In the genomic region with DNA sequence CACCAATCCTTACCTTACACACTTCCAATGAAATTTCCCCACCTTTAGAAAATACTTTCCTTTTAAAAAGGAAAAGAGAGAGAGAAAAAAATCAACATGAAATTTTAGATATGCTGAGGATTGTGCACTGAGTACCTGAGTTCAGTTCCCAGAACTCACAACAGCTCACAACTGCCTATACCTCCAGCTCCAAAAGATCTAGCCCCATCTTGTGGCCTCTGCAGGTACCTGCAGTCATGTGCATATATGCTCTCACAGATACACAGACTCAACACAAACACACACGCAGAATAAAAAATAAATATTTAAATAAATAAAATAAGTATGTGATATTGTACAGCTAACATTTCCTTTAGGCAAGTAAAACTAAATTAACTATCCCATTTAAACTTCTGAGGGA, we compare ENCODE assay signal across 10 mouse cellular contexts.
"Had no signal": no experiment of that assay in that cellular context is flagged by ENCODE, and none has a peak within 500 bp of the region (broad histone marks: within the 10 kb centered on the region; RNA-seq: fewer than 3 reads in every experiment).

No protein-coding gene starts in this region.

- H3K27me3 ChIP-seq: liver, embryonic 15.5 days; midbrain, embryonic 13.5 days had no signal

- H3K9me3 ChIP-seq: limb, embryonic 10.5 days; liver, embryonic 15.5 days; midbrain, embryonic 13.5 days had no signal

- H3K27ac ChIP-seq: kidney, postnatal 0 days; limb, embryonic 10.5 days; liver, embryonic 15.5 days; midbrain, embryonic 13.5 days had no signal

- DNase-seq: kidney, adult 8-10 months; kidney, postnatal 36 days; lung, adult 2 months; lung, postnatal 10 days; thymus, adult 2 months; thymus, postnatal 25 days had no signal

- H3K4me1 ChIP-seq: limb, embryonic 10.5 days; liver, embryonic 15.5 days; midbrain, embryonic 13.5 days had no signal

- ATAC-seq: midbrain, embryonic 13.5 days had no signal

- H3K36me3 ChIP-seq: limb, embryonic 10.5 days; liver, embryonic 15.5 days; midbrain, embryonic 13.5 days had no signal

- H3K4me3 ChIP-seq: limb, embryonic 10.5 days; liver, embryonic 15.5 days; midbrain, embryonic 13.5 days had no signal
